Mouse (Mus musculus): ENCODE results near the gene Brd7. TPM values are rescaled to one million over a fixed set of nuclear protein-coding genes. Genes with fewer than 3 reads are reported as not detected.

Gene Brd7
- polyA plus RNA-seq, 1 experiment from 2014 or later: 74.2 TPM

DNA sequence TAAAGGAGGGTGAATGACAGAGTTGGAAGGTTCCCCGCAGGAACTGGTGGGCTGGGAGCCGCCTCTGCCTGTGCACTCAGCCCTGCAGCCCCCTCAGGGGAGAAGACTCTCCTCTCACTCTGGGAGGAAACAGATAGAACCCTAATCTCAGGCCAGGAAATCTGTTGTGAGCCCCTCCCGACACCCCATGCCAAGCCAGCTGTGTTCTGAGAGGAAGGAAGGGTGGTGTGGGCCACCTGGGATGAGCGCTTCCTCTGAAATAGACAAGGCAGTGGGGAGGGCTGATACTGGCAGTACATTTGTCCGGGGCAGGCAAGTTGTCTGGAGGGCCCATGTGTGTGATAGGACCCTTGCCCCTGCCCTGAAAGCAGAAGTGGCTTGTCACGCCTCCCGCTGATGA is 18.5 kb upstream of the Brd7 start:
- H3K9ac ChIP-seq: no peak overlapping the region
- H3K9me3 ChIP-seq: no peaks in the 10 kb centered on the region
- H3K4me2 ChIP-seq: no peak overlapping the region
- 71% methylated on average over 7 of the region's 7 CpGs for WGBS
- H3K36me3 ChIP-seq: no peaks in the 10 kb centered on the region
- peaks cover 8% of the 10 kb centered on the region; the same call in 1 of the 2 replicates for H3K4me1 ChIP-seq
- H3K27me3 ChIP-seq: no peaks in the 10 kb centered on the region
- no peak for ATAC-seq (ENCODE audit: borderline replicate concordance, extremely low read depth, low FRiP score, low TSS enrichment)
- no peak overlapping the region for H3K4me3 ChIP-seq
- H3K27ac ChIP-seq: no peak overlapping the region

DNA sequence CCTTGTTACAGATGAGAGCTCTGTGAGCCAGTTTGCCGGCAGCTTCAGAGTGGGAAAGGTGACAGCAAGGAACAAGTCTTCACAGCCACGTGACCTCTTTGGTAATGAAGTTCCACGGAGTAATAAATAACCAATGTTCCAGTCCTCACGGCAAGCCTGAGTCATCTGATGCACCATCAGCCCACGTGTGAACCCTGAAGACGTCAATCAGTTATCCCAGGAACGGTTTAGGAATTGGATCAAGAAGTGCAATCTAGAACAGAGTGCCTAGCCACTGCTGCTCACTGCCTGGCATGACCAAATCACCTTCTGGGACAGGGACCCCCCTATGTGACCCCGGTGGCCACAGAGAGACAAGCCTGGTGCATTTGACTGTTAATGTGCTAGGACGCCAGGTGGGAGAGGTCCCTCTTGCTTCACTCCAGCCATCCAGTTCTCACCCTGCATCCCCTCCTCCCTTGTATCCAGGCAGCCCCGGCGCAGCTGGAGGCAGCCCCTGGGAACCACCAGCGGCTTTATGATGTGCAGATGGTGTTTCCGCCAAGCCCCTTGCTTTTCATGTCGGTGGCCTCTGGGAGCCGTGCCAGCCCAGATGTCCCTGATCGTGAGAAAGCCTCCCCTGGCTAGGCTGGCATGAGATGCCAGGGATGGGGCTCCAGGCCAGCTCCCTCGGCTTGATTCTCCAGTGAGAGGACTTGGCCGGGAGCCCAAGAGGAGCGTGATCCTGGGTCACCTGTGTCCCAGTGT is 15.0 kb upstream of the Brd7 start:
- H3K27me3 ChIP-seq: no peaks in the 10 kb centered on the region
- no peak overlapping the region for H3K27ac ChIP-seq
- H3K4me1 ChIP-seq: peaks cover 8% of the 10 kb centered on the region; the same call in 1 of the 2 replicates
- 38% methylated on average over 19 of the region's 19 CpGs for WGBS
- ATAC-seq (ENCODE audit: borderline replicate concordance, extremely low read depth, low FRiP score, low TSS enrichment): peak; percentile 52; the same call in 1 of the 2 replicates
- no peaks in the 10 kb centered on the region for H3K9me3 ChIP-seq
- H3K4me2 ChIP-seq: no peak overlapping the region
- no peak overlapping the region for H3K4me3 ChIP-seq
- H3K9ac ChIP-seq: no peak overlapping the region
- no peaks in the 10 kb centered on the region for H3K36me3 ChIP-seq

DNA sequence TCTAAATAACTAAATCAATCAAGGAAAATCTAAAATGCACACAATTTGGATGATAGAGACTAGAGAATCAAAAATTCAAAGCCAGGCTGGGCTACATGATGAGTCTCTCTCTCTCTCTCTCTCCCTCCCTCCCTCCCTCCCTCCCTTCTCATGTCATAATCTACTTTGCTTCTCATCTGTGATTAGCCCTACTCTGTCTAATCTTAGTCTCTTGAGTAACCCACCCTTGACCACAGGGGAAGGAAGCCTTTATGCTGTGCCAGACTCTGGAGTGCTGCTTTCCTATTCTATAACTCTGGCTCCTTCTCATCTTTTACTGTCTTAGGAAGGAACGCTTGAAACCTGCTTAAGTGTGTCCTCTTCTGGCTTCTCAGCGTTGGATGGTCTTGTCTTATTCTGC is 9.5 kb upstream of the Brd7 start:
- no peaks in the 10 kb centered on the region for H3K9me3 ChIP-seq
- H3K4me2 ChIP-seq: no peak overlapping the region
- H3K36me3 ChIP-seq: no peaks in the 10 kb centered on the region
- ATAC-seq (ENCODE audit: borderline replicate concordance, extremely low read depth, low FRiP score, low TSS enrichment): no peak
- H3K4me3 ChIP-seq: no peak overlapping the region
- H3K4me1 ChIP-seq: peaks cover 7% of the 10 kb centered on the region; the same call in 1 of the 2 replicates
- no peaks in the 10 kb centered on the region for H3K27me3 ChIP-seq
- no peak overlapping the region for H3K27ac ChIP-seq
- no peak overlapping the region for H3K9ac ChIP-seq
- 78% methylated on average over 2 of the region's 2 CpGs for WGBS

DNA sequence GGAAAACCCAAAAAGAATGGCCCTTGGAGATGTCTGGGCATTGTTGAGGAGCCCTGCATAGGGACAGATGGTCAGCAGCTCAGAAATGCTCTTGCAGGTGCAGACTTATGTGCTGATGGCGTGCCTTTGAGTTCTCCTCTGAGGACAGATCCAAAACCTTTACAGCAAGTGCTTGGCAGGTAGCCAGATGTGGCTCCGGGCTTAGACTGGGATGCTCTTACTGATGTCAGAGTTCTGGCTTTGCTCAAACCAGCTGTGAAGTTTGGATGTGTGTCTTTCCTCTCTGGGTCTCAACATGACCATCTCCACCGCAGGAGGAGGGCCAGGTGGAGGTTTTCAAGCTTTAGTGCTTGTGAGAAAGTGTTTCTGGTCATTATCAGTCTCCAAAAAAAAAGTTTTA is 7.8 kb upstream of the Brd7 start:
- Histone ChIP-seq H3K4me2 (no peak overlapping the region), H3K27me3 (no peaks in the 10 kb centered on the region), H3K9ac (no peak overlapping the region), H3K4me3 (no peak overlapping the region), H3K36me3 (no peaks in the 10 kb centered on the region), H3K9me3 (no peaks in the 10 kb centered on the region), H3K27ac (no peak overlapping the region), H3K4me1 (peaks cover 4% of the 10 kb centered on the region; the same call in 1 of the 2 replicates)
- ATAC-seq (ENCODE audit: borderline replicate concordance, extremely low read depth, low FRiP score, low TSS enrichment): no peak
- 31% methylated on average over 3 of the region's 3 CpGs for WGBS

DNA sequence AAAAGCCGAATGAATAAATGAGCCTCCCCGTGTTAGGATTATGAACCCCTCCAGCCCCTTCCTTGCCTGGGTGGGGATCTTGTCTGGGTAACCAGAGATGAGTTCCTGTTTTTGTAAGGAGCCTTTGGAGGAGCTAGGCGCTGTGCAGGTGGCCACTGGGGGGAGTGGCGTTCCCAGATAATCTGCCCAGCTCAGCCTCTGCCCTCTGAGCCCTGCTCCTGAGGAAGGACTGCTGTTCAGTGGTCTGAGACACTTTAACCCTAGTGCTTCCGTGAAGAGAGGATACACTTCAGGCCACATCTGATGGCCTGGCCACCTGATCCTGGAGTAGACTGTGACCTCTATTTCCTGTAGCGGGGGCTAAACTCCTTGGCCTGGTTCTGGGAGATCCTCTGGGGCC is 7.2 kb upstream of the Brd7 start:
- no peak overlapping the region for H3K27ac ChIP-seq
- no peaks in the 10 kb centered on the region for H3K27me3 ChIP-seq
- H3K9me3 ChIP-seq: no peaks in the 10 kb centered on the region
- H3K4me1 ChIP-seq: peaks cover 4% of the 10 kb centered on the region; the same call in 1 of the 2 replicates
- no peak; the same call in 1 of the 2 replicates for ATAC-seq (ENCODE audit: borderline replicate concordance, extremely low read depth, low FRiP score, low TSS enrichment)
- H3K9ac ChIP-seq: no peak overlapping the region
- 17% methylated on average over 6 of the region's 6 CpGs for WGBS
- H3K4me2 ChIP-seq: no peak overlapping the region
- H3K36me3 ChIP-seq: no peaks in the 10 kb centered on the region
- H3K4me3 ChIP-seq: no peak overlapping the region

DNA sequence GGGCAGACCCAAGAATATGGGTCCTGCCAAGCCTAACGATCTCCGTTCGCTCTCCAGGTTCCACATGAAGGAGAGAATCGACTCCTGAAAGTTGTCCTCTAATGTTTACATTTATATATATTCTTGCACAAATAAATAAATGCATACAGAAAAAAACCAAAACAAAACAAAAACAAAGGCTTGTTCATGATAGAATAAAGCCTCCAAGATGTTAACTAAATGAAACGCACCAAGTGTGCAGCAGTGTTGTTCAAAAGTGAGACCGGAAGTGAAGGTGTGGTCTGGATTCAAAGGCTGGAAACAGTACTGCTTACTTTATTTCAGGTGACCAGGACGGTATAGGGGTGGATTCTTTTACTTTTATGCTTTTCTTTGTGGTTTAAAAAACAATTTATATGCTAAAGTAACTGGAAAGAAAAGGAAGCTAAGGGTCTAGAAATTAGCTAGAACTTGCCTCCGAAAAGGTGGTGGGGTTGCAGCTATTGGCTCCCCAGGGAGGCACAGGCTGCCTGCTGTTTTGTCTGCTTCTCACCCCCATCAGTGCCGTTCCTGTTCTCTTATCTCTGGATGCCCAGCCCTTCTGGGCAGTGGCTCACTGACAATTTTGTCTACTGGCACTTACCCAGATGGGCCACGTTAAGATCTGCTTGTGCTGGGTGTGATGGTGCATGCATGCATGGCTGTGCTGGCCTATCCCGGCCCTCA is 604 bp upstream of the Brd7 start:
- WGBS: 25% methylated on average over 11 of the region's 11 CpGs
- no peaks in the 10 kb centered on the region for H3K9me3 ChIP-seq
- ATAC-seq (ENCODE audit: borderline replicate concordance, extremely low read depth, low FRiP score, low TSS enrichment): no peak

DNA sequence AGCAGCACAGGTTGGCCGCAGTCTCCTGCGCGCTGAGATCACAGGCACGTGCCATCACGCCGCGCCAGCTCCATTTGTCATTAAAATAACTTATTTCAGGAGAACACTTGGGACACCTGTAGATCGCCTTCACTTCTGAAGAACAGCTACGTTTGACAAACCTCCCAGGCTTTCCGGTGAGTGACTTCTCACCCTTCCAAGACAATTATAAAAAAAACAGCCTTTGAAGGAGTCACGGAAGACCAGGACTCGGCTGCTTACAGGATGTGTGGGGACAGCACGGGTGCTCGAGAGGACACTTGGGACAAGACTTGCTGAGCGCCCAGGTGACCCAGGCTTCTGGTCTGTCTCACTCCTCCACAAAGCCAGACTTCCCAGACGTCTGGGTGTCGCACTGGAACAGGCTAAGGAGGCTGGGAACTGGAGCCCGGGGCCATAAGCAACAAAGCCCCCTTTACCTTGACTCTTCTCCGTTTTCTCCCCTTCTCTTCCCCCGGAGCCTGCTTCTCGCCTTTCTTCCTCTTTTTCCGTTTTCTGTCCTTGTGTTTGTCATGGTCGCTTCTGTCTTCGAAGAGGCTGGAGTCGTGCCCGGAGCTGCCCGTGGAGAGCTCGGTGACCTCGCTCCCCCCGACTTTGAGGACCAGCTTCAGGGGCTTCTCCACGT is 818 bp downstream of the Brd7 start:
- Histone ChIP-seq H3K27ac (peak overlapping the region; percentile 91), H3K36me3 (peaks cover 33% of the 10 kb centered on the region), H3K4me3 (peak overlapping the region; percentile 99), H3K4me2 (peak overlapping the region; percentile 78), H3K27me3 (no peaks in the 10 kb centered on the region), H3K4me1 (peaks cover 22% of the 10 kb centered on the region), H3K9me3 (no peaks in the 10 kb centered on the region), H3K9ac (peak overlapping the region; percentile 100)
- no peak; the same call in 1 of the 2 replicates for ATAC-seq (ENCODE audit: borderline replicate concordance, extremely low read depth, low FRiP score, low TSS enrichment)
- WGBS: under 1% methylated on average over 31 of the region's 31 CpGs

More for the DNA sequence above, 604 bp upstream of the Brd7 start:
- Histone ChIP-seq H3K4me2 (peak overlapping the region; percentile 48), H3K36me3 (peaks cover 20% of the 10 kb centered on the region), H3K4me3 (peak overlapping the region; percentile 99), H3K9ac (peak overlapping the region; percentile 100), H3K27ac (peak overlapping the region; percentile 91), H3K4me1 (peaks cover 22% of the 10 kb centered on the region), H3K27me3 (no peaks in the 10 kb centered on the region)

DNA sequence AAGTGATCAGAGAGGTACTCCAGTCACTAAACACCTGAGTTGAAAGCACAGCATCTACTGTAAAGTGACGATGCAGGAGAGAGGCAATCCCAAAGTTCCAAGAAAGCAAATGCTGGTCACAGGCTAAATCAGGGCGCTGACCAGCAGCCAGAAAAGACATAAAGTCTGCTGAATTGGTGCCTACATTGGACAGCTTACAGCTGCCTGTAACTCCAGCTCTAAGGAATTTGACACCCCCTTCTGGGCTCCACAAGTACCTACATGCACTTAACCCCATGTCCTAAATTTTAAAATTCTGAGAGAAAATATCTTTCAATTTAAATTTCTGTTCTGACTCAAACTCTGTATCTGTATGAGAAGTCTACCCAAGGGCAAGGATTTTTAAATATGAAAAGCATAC is 2.0 kb downstream of the Brd7 start:
- Histone ChIP-seq H3K9me3 (no peaks in the 10 kb centered on the region), H3K9ac (peak overlapping the region; percentile 26; the same call in 1 of the 2 replicates), H3K36me3 (peaks cover 45% of the 10 kb centered on the region), H3K27ac (no peak overlapping the region), H3K4me2 (peak overlapping the region; percentile 78), H3K4me1 (peaks cover 22% of the 10 kb centered on the region), H3K4me3 (peak overlapping the region; percentile 99), H3K27me3 (no peaks in the 10 kb centered on the region)
- 59% methylated on average over 2 of the region's 2 CpGs for WGBS
- no peak for ATAC-seq (ENCODE audit: borderline replicate concordance, extremely low read depth, low FRiP score, low TSS enrichment)

DNA sequence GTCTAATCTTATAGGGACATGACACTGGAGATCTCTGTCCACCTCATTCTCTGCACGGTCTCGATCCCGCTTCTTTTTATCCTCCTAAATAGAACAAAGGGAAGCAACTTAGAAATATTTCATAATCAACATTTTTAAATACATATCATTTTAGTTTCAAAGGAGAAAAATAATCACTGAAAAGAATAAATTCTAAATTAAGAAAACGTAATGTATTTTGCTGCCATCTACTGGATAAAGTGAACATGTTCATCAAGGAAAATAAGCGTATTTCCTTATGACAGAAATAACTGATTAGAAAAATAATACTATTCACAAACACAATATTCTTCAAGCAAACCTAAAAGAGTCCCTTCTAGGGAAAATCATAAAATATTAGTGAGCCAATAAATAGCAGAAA is 4.0 kb downstream of the Brd7 start:
- no peak for ATAC-seq (ENCODE audit: borderline replicate concordance, extremely low read depth, low FRiP score, low TSS enrichment)
- Histone ChIP-seq H3K4me1 (peaks cover 21% of the 10 kb centered on the region), H3K4me2 (no peak overlapping the region), H3K9me3 (no peaks in the 10 kb centered on the region), H3K27me3 (no peaks in the 10 kb centered on the region), H3K9ac (no peak overlapping the region), H3K4me3 (no peak overlapping the region), H3K27ac (no peak overlapping the region), H3K36me3 (peaks cover 63% of the 10 kb centered on the region)
- WGBS: 71% methylated on average over 5 of the region's 5 CpGs

DNA sequence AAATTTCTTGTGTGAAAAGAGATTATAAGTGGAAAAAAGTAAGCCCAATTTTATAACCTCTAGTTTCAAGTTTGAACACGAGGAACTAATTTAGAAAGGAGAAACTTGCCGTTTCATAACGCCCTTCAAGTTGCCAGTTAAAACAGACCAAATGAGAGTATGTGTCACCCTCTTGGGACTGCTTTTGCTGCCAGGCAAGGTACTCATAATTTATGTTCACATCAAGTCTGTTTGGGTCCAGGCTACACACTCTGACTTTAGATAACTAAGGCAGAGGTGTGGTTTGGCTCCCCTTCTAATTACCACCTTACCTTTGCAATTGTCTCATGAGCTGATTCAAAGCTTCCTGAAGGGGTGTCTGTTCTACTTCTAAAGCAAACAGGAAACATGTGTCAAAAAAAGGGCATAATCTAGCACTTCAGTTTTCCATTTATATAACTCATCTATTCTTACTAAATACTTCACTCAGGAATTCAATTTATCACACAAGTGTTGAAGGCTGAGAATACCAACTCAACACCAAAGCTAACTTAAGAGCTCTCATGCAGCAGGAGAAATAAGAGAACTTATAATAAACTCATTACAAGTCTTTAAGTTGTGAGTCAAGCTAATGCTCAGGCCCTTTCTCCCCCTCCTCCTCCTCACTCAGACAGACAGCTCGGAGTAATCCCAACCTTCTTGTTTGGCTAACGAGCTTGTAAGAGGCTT is 4.6 kb downstream of the Brd7 start:
- no peak for ATAC-seq (ENCODE audit: borderline replicate concordance, extremely low read depth, low FRiP score, low TSS enrichment)

DNA sequence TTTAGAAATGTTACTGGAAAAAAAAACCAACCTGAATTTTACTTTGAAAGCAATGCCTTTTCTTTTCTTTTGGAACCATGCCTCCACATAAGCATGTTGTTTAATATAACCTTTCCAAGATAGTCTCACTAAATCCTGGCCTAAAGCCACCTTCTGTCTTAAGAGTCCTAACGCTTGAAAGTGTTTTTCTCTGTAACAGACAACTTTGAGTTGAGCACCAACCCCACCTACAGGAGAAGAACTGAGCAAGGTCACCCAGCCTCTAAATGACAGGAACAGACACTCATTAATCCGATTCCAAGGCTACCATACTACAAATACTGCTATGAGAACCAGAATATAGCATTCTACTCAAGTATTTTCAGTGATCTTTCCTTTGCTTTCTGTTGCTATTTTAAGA is 12.9 kb downstream of the Brd7 start:
- no peak overlapping the region for H3K27ac ChIP-seq
- no peak overlapping the region for H3K4me3 ChIP-seq
- WGBS: 58% methylated on average over 2 of the region's 2 CpGs
- no peak for ATAC-seq (ENCODE audit: borderline replicate concordance, extremely low read depth, low FRiP score, low TSS enrichment)
- no peaks in the 10 kb centered on the region for H3K9me3 ChIP-seq
- no peaks in the 10 kb centered on the region for H3K4me1 ChIP-seq
- no peak overlapping the region for H3K9ac ChIP-seq
- H3K4me2 ChIP-seq: no peak overlapping the region
- H3K27me3 ChIP-seq: no peaks in the 10 kb centered on the region
- H3K36me3 ChIP-seq: peaks cover 89% of the 10 kb centered on the region

More for the DNA sequence above, 4.6 kb downstream of the Brd7 start:
- Histone ChIP-seq H3K4me3 (no peak overlapping the region), H3K27ac (no peak overlapping the region), H3K9me3 (no peaks in the 10 kb centered on the region), H3K9ac (no peak overlapping the region), H3K4me2 (no peak overlapping the region), H3K36me3 (peaks cover 69% of the 10 kb centered on the region), H3K27me3 (no peaks in the 10 kb centered on the region), H3K4me1 (peaks cover 16% of the 10 kb centered on the region)
- WGBS: 65% methylated on average over 5 of the region's 5 CpGs
